Mouse (Mus musculus) gastrocnemius, postnatal 10 days (tissue): ENCODE results near the gene Rsf1. TPM values are rescaled to one million over a fixed set of nuclear protein-coding genes. Genes with fewer than 3 reads are reported as not detected.
A peak's percentile ranks its signal among the peaks of the same experiment; 100 is the strongest.

Source experiments
- DNase-seq: peaks from one replicate; pipeline ENCODE4 v3.0.0; 2021; ENCODE audit warnings: mixed read lengths
- total RNA-seq, 2 experiments: library from RNA; stranded (reverse); gene quantifications; 2 replicates each; pipeline ENCODE4 v1.2.3; 2021

The Rsf1 gene
- total RNA-seq, 2 experiments from 2014 or later: 15.5 to 20.5 TPM

GRCm38 (mm10) chr7:97725401-97725800 lies 145.7 kb downstream of the Rsf1 start:
- DNase-seq: no peak

DNA sequence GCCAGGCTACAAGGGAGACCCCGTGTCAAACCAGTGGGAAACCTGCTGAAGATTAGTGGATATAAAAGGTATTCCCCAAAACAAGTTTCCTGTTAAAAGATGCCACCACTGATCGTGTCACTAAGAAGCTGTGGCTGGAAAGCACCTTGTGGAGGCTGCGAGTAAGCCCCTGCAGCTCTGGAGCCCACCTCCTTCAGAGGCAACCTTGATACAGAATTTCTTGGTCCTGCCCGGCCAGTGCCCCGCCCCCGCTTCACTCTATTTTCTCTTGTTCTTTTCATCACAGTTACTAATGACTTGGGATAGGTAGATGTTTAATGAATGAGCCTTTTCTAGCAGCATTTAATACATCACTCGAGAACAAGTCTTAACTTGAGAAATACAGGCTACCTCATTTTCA lies 146.4 kb downstream of the Rsf1 start:
- no peak for DNase-seq

- DNase-seq: no peak
Measured at GRCm38 (mm10) chr7:97726778-97727177, 147.1 kb downstream of the Rsf1 start.

- DNase-seq: no peak
Measured at GRCm38 (mm10) chr7:97728666-97729614, 149.3 kb downstream of the Rsf1 start.

GRCm38 (mm10) chr7:97730427-97730826 lies 150.7 kb downstream of the Rsf1 start:
- DNase-seq: no peak

- no peak for DNase-seq
Measured at GRCm38 (mm10) chr7:97733606-97734005, 153.9 kb downstream of the Rsf1 start.

DNA sequence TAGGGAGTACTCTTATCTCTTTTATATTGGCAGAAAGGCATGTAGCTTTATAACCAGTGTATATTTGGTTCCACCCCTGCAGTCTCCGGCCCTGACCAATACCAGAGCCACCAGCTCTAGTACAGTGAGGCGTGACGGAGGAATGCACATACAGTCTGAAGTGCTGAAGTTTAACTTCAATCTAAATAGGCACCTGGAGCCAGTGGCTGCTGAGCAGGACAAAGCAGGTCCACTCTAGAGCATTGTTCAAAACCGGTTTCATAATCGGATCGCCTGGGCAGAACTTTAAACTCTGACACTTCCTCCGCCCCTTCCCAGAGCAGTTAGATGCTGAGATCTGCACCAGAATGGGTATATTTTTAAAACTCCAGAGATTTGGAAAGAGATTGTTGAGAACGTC lies 155.3 kb downstream of the Rsf1 start:
- DNase-seq: no peak

GRCm38 (mm10) chr7:97735886-97736420 lies 156.3 kb downstream of the Rsf1 start:
- DNase-seq: no peak

- no peak for DNase-seq
Measured at GRCm38 (mm10) chr7:97737256-97737637, 157.6 kb downstream of the Rsf1 start.

DNA sequence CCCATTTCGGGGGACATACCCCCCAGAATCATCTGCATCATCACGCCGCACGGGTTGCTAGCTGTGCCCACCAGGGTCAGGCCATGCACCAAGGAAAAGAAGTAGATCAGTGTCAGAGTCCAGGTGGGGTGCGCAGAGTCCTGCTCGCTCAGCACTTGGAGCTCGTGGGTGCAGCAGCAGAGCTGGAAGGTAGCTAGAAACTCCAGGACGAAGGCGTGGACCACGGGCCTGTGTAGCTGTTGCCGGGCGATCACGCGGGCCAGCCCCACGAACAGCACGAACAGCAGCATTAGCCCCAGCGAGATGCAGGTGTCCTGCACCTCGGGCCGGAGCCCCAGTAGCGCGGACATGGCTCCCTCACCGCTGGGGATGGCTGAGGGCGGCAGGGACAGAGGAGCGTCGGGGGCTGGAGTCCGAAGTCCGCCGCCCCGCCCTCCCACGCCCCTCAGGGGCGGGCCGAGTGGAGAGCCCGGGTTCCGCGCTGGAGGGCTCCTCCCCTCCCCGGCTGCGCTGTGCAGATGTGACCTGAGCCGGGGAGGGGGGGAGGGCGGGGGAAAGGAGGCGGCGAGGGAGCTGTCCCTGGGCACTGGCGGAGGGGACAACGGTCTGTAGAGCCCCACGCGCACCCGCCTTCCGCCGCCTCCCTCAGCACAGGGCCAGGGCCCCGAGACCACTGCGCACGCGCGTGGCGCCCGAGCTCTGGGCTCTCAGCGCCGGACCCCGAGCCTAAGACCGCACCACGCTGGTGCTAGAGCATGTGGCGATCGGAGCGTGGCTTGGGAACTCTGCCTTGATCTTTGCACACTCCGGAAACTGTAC lies 158.2 kb downstream of the Rsf1 start, which contains the start of gene Aqp11:
Gene Aqp11 (minus strand): TSS at position 652 of the 819 bp plus-strand sequence.
- DNase-seq: peak; percentile 82

- no peak for DNase-seq
Measured at GRCm38 (mm10) chr7:97740948-97741347, 161.3 kb downstream of the Rsf1 start.

DNA sequence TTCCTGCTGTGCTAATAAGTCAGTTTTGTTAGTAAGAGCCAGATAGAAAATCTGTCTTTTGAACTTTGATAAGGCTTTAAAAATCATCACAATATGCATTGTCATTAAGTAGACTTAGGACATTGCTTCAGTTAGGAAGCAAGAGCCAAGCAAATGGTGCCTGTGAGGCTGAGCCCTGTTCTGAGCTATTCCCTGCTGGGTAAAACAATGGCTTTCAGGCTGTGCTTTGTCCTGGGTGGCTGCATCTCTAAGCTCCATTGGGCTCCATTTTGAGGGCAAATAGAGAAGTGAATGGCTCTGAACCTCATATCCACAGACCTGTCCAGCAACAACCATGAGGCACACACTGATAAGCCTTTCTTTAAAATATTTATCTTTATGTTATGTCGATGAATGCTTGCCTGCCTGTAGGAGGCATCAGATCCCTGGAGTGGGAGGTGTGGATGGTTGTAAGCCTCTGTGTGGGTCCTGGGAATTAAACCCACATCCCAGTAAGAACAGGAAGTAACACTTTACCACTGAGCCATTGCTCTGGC lies 162.1 kb downstream of the Rsf1 start:
- DNase-seq: no peak

Other genes with a start within 250 kb of the Rsf1 start
- 1 to 10 TPM; 1.3 to 2.0 TPM for gene Usp35, start 247.9 kb upstream of the Rsf1 start, total RNA-seq
- 1 to 10 TPM; 1.3 to 2.3 TPM for gene Kctd21, start 247.6 kb upstream of the Rsf1 start, total RNA-seq
- gene Alg8, start 208.3 kb upstream of the Rsf1 start, total RNA-seq: 1 to 10 TPM; 5.3 to 7.2 TPM
- gene Ndufc2, start 179.9 kb upstream of the Rsf1 start, total RNA-seq: 100 to 1,000 TPM; 280 to 319 TPM
- 10 to 100 TPM; 32.6 to 44.3 TPM for gene Thrsp, start 162.2 kb upstream of the Rsf1 start, total RNA-seq
- 1 to 10 TPM in 1 of 2 experiments, under 1 TPM in 1; 0.54 to 1.3 TPM for gene Kctd14, start 128.6 kb upstream of the Rsf1 start, total RNA-seq
- gene Ints4, start 98.9 kb upstream of the Rsf1 start, total RNA-seq: 10 to 100 TPM; 27.2 to 27.3 TPM
- gene Aamdc, start 392 bp upstream of the Rsf1 start, total RNA-seq: 100 to 1,000 TPM; 131 to 137 TPM
- 10 to 100 TPM; 43.3 to 46.5 TPM for gene Clns1a, start 116.7 kb downstream of the Rsf1 start, total RNA-seq
- gene Aqp11, start 158.4 kb downstream of the Rsf1 start, total RNA-seq: 1 to 10 TPM; 2.0 to 2.7 TPM
- 100 to 1,000 TPM; 160 to 188 TPM for gene Pak1, start 208.7 kb downstream of the Rsf1 start, total RNA-seq